Mouse (Mus musculus) ovary, postnatal 10 days (tissue): ENCODE data around the gene Chrm2.

ENCODE experiments used
- DNase-seq: peaks from one replicate; pipeline ENCODE4 v3.0.0; 2022; ENCODE audit warnings: low spot score

The Chrm2 gene

DNA sequence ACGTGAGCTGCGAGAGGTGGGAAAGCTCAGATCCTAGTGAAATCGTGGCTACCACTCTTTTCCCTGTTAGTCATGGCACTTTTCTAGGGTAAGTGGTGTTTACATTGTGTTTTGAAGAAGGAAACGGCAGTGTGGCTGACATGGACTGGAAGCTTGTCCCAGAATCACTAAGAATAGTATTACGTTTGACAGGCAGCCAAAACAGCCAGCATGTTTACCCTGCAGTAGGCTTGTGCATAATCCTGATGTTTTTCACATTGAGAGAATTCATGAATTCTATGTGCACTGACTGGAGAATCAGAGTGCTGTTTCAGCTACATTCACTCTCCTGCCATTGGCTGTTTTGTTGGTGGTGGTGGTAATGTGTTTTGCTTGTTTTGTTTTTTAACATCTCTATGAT lies 129.4 kb downstream of the Chrm2 start:
- no peak for DNase-seq

DNA sequence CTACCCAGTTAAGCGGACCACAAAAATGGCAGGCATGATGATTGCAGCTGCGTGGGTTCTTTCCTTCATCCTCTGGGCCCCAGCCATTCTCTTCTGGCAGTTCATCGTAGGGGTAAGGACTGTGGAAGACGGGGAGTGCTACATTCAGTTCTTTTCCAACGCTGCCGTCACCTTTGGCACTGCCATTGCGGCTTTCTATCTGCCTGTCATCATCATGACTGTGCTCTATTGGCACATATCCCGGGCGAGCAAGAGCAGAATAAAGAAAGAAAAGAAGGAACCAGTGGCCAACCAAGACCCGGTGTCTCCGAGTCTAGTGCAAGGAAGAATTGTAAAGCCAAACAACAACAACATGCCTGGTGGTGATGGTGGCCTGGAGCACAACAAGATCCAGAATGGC lies 135.7 kb downstream of the Chrm2 start:
- no peak for DNase-seq

DNA sequence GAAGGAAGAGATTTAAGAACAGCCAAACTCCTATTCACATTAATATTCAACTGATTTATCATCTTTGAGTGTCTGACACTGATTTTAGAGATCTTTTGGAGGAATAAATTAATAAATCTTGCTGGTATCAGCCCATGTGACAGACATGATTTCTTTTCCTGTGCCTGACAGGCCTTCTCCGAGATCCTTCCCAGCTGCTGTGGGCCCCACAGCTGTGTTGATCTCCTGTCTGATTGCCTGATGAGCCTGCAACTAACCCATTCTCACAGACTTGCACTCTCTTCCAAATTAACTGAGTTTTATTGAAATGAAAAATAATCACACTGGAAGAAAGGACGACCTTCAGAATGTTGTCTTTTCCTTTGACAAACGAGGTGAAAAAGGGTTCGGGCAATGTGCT lies 140.6 kb downstream of the Chrm2 start:
- DNase-seq, result no peak

DNA sequence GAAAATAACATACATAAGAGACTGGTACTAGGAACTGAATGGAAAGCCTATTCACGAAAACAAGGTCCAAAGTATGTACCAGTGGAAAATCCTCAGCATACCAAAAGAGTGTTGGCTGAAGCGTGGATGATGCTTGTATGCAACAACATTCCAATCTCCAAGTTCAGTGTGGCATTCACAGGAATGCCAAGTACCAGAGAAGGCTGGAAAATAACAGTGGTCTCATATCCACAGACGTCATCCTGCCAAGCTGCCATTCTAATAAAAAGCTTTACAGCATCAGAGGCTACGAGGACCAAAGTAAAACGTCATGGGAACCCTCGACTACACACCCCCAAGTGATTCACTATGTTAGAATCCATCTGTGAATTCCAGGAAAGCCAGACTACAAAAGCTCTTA lies 153.4 kb downstream of the Chrm2 start:
- no peak for DNase-seq

DNA sequence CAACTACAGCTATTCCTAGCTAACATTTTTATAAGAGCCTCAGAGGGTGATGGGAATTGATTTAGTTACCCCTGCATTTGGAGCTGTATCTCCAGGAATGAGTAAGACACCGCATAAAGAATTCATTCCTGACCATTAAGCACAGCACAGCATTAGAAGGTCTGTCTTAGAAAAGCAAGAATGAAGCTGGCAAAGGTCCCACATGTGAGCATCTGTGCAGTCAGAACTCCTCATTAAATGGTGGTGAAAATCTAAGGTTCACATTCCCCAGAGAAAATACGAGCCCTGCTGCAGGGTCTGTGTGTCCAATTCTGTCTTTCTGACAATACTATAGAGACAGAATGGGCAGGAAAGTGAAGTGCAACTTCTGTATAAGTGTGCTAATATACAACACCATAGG lies 179.0 kb downstream of the Chrm2 start:
- no peak for DNase-seq
